Mouse (Mus musculus): Measurements from ENCODE around the gene Rsph9. TPM values are rescaled to one million over a fixed set of nuclear protein-coding genes. Genes with fewer than 3 reads are reported as not detected.

Gene Rsph9
- total and polyA plus RNA-seq, 3 experiments = 0.29 TPM; not detected in 2

DNA sequence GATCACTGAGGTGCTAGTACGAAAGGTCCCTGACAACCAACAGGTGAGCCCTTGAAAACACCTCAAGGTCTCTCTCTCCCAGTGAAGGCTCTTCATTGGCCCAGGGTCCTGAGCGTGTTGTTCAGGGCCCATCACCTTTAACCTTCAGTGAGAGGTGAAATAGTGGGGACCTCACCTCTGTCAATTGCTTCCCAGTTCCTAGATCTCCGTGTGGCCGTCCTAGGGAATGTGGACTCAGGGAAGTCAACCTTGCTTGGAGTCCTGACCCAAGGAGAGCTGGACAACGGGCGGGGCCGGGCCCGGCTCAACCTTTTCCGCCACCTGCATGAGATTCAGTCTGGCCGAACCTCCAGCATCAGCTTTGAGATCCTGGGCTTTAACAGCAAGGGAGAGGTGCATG, 20.8 kb upstream of the Rsph9 start:
- no peak overlapping the region for H3K27ac ChIP-seq (ENCODE audit: control insufficient read depth, low read depth, low read length)
- DNase-seq (ENCODE audit: low read depth, low spot score) = no peak
- peaks cover 0 to 19% of the 10 kb centered on the region in 2 experiments; a peak in 3 of 4 replicates for H3K36me3 ChIP-seq (ENCODE audit: control insufficient read depth in 1 of 2, insufficient read depth in 2 of 2, low read length in 2 of 2)
- H3K79me2 ChIP-seq (ENCODE audit: control insufficient read depth, insufficient read depth, low read length, poor library complexity) = peaks cover 9% of the 10 kb centered on the region
- H3K27me3 ChIP-seq (ENCODE audit: control insufficient read depth in 1 of 2, insufficient read depth in 2 of 2, low read length in 2 of 2) = no peaks in the 10 kb centered on the region
- H3K9me3 ChIP-seq (replicated peaks; ENCODE audit: insufficient read depth, low read length) = no peaks in the 10 kb centered on the region
- H3K4me1 ChIP-seq (ENCODE audit: control insufficient read depth in 1 of 2, insufficient read depth in 2 of 2, low read length in 2 of 2) = peaks cover 16 to 27% of the 10 kb centered on the region in 2 experiments; a peak in 3 of 4 replicates
- H3K9ac ChIP-seq (ENCODE audit: control insufficient read depth, low read depth, low read length, poor library complexity, severe bottlenecking) = no peak overlapping the region
- TF ChIP-seq POLR2A (IDR thresholded peaks at IDR 0.05; ENCODE audit: control insufficient read depth in 1 of 2, insufficient read depth in 1 of 2, low read depth in 1 of 2, low read length in 2 of 2, poor library complexity in 1 of 2) = no peak
- no peak for TF ChIP-seq TAL1 (IDR thresholded peaks at IDR 0.05; ENCODE audit: low read length)
- no peak overlapping the region for H3K4me3 ChIP-seq (ENCODE audit: control insufficient read depth in 1 of 2, insufficient read depth in 1 of 2, low read depth in 2 of 2, low read length in 2 of 2)

DNA sequence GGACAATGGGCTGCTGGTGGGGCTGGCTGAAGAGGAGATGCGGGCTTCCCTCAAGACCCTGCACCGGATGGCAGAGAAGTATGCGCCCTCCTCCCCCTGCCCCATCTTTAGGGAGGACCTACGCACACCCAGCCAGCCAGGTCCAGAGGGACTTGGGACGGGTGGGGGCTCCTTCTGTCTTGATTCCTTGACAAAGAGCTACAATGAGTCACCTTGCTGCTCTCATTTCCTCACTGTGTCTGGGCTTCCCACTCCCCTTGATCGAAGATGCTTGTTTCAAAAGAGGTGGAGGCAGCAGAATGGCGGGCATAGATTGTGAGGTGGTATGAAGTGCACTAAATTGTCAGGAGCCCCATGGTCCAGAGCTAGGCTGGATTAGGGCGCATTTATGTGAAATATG, 20.3 kb upstream of the Rsph9 start:
- no peak overlapping the region for H3K4me3 ChIP-seq (ENCODE audit: control insufficient read depth in 1 of 2, insufficient read depth in 1 of 2, low read depth in 2 of 2, low read length in 2 of 2)
- H3K36me3 ChIP-seq (ENCODE audit: control insufficient read depth in 1 of 2, insufficient read depth in 2 of 2, low read length in 2 of 2) = peaks cover 0 to 19% of the 10 kb centered on the region in 2 experiments; a peak in 3 of 4 replicates
- H3K4me1 ChIP-seq (ENCODE audit: control insufficient read depth in 1 of 2, insufficient read depth in 2 of 2, low read length in 2 of 2) = peaks cover 16 to 27% of the 10 kb centered on the region in 2 experiments; a peak in 3 of 4 replicates
- no peak overlapping the region for H3K9ac ChIP-seq (ENCODE audit: control insufficient read depth, low read depth, low read length, poor library complexity, severe bottlenecking)
- no peaks in the 10 kb centered on the region for H3K9me3 ChIP-seq (replicated peaks; ENCODE audit: insufficient read depth, low read length)
- H3K79me2 ChIP-seq (ENCODE audit: control insufficient read depth, insufficient read depth, low read length, poor library complexity) = peaks cover 9% of the 10 kb centered on the region
- H3K27ac ChIP-seq (ENCODE audit: control insufficient read depth, low read depth, low read length) = no peak overlapping the region
- no peaks in the 10 kb centered on the region for H3K27me3 ChIP-seq (ENCODE audit: control insufficient read depth in 1 of 2, insufficient read depth in 2 of 2, low read length in 2 of 2)
- TF ChIP-seq NELFE (IDR thresholded peaks at IDR 0.05; ENCODE audit: low read depth, low read length) = no peak
- no peak for TF ChIP-seq TCF12 (IDR thresholded peaks at IDR 0.05; ENCODE audit: low read depth, low read length)
- TF ChIP-seq ZC3H11A (IDR thresholded peaks at IDR 0.05; ENCODE audit: low read depth, low read length) = no peak
- TF ChIP-seq POLR2AphosphoS5 (IDR thresholded peaks at IDR 0.05; ENCODE audit: borderline replicate concordance, low read depth, low read length) = no peak
- TF ChIP-seq HCFC1 (IDR thresholded peaks at IDR 0.05; ENCODE audit: low read depth, low read length) = no peak
- no peak for TF ChIP-seq ELF1 (IDR thresholded peaks at IDR 0.05; ENCODE audit: low read depth, low read length)
- DNase-seq (ENCODE audit: low read depth, low spot score) = no peak

DNA sequence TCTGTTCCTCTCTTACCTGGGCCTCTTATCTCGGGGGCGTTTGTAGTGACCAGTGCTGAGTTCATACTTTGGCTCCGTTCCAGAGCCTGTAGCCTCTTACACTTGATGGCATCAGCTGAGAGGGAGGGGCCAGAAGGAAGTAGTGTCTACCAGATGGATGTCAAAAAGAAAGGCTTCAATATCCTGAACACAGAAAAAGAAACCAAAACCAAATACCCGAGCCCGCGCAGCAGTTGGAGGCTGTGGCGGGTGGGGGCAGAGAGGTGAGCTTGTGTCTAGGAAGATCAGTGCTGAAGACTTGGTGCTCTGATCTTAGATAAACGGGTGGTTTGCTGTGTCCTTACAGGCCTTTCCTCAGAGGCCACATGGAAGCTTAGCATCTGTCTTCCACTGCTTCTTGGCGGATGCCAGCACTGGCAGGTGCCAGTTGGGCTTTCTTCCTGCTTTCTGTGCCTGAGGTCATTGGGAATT, 19.0 kb upstream of the Rsph9 start:
- Histone ChIP-seq H3K36me3 (ENCODE audit: control insufficient read depth in 1 of 2, insufficient read depth in 2 of 2, low read length in 2 of 2) (peaks cover 0 to 20% of the 10 kb centered on the region in 2 experiments; a peak in 3 of 4 replicates), H3K4me3 (ENCODE audit: control insufficient read depth in 1 of 2, insufficient read depth in 1 of 2, low read depth in 2 of 2, low read length in 2 of 2) (peak overlapping the region; percentile 44 to 84), H3K27me3 (ENCODE audit: control insufficient read depth in 1 of 2, insufficient read depth in 2 of 2, low read length in 2 of 2) (no peaks in the 10 kb centered on the region), H3K79me2 (ENCODE audit: control insufficient read depth, insufficient read depth, low read length, poor library complexity) (peaks cover 9% of the 10 kb centered on the region), H3K27ac (ENCODE audit: control insufficient read depth, low read depth, low read length) (peak overlapping the region; percentile 76), H3K9me3 (replicated peaks; ENCODE audit: insufficient read depth, low read length) (no peaks in the 10 kb centered on the region), H3K4me1 (ENCODE audit: control insufficient read depth in 1 of 2, insufficient read depth in 2 of 2, low read length in 2 of 2) (peaks cover 18 to 30% of the 10 kb centered on the region in 2 experiments; a peak in 3 of 4 replicates), H3K9ac (ENCODE audit: control insufficient read depth, low read depth, low read length, poor library complexity, severe bottlenecking) (peak overlapping the region; percentile 57)
- peak; percentile 78 for DNase-seq (ENCODE audit: low read depth, low spot score)
- TF ChIP-seq ZKSCAN1 (IDR thresholded peaks at IDR 0.05; ENCODE audit: low read depth, low read length) = no peak
- TF ChIP-seq ZMIZ1 (IDR thresholded peaks at IDR 0.05; ENCODE audit: low read depth, low read length) = no peak
- 0 out of 2 replicates have a peak, but pooled peaks have one; percentile 28 for TF ChIP-seq GATA1 (IDR thresholded peaks at IDR 0.05; ENCODE audit: low read depth, low read length)
- TF ChIP-seq KAT2A (conservative IDR thresholded peaks at IDR 0.05; ENCODE audit: low read depth, low read length) = peak; percentile 7; the same call in 1 of the 2 replicates
- TF ChIP-seq CHD1 (IDR thresholded peaks at IDR 0.05; ENCODE audit: low read depth, low read length) = no peak
- peak; percentile 29; the same call in 1 of the 2 replicates for TF ChIP-seq MXI1 (IDR thresholded peaks at IDR 0.05; ENCODE audit: low read depth, low read length)
- TF ChIP-seq ELF1 (IDR thresholded peaks at IDR 0.05; ENCODE audit: low read depth, low read length) = no peak
- TF ChIP-seq MAX (IDR thresholded peaks at IDR 0.05; ENCODE audit: low read length) = peak; percentile 50; the same call in 1 of the 2 replicates
- no peak; the same call in 1 of the 2 replicates for TF ChIP-seq POLR2AphosphoS2 (IDR thresholded peaks at IDR 0.05; ENCODE audit: low read length)
- no peak for TF ChIP-seq NRF1 (IDR thresholded peaks at IDR 0.05; ENCODE audit: insufficient read depth, low read depth, low read length, poor library complexity, severe bottlenecking)
- TF ChIP-seq TAL1 (IDR thresholded peaks at IDR 0.05; ENCODE audit: low read length) = no peak
- TF ChIP-seq CHD2 (IDR thresholded peaks at IDR 0.05; ENCODE audit: low read length) = no peak
- no peak for TF ChIP-seq MYB (IDR thresholded peaks at IDR 0.05; ENCODE audit: low read depth, low read length)
- no peak for TF ChIP-seq HCFC1 (IDR thresholded peaks at IDR 0.05; ENCODE audit: low read depth, low read length)
- TF ChIP-seq TBP (IDR thresholded peaks at IDR 0.05; ENCODE audit: low read depth, low read length) = peak; percentile 8; the same call in 1 of the 2 replicates
- TF ChIP-seq ZNF384 (IDR thresholded peaks at IDR 0.05; ENCODE audit: low read depth, low read length) = no peak
- TF ChIP-seq CTCF (IDR thresholded peaks at IDR 0.05 in 2 of 3, conservative IDR thresholded peaks at IDR 0.05 in 1 of 3; ENCODE audit: control insufficient read depth in 1 of 3, insufficient read depth in 1 of 3, low read depth in 2 of 3, low read length in 3 of 3, poor library complexity in 1 of 3, severe bottlenecking in 1 of 3) = no peak
- no peak for TF ChIP-seq USF2 (IDR thresholded peaks at IDR 0.05; ENCODE audit: borderline replicate concordance in 1 of 2, insufficient read depth in 1 of 2, low read depth in 1 of 2, low read length in 2 of 2)
- no peak; the same call in 1 of the 2 replicates for TF ChIP-seq TCF12 (IDR thresholded peaks at IDR 0.05; ENCODE audit: low read depth, low read length)
- TF ChIP-seq MAFK (IDR thresholded peaks at IDR 0.05; ENCODE audit: borderline replicate concordance, low read depth, low read length) = no peak
- TF ChIP-seq POLR2AphosphoS5 (IDR thresholded peaks at IDR 0.05; ENCODE audit: borderline replicate concordance, low read depth, low read length) = no peak
